Mouse (Mus musculus) embryonic facial prominence, embryonic 13.5 days (tissue): ENCODE measurements at regions not wholly inside any gene's neighbourhood (a gene's known extent, or its start where the extent isn't known, plus 50 kb on each side); places are given as distances from the start of the nearest gene placed in this dataset.

Experiments
- ATAC-seq: fragments of 200-750 bp; cut with Nextera tagmentation; 2 replicates; pipeline ENCODE4 v1.8.0; 2017; ENCODE audit warnings: low read depth; ENCODE audit not compliant: insufficient number of reproducible peaks, insufficient read depth, low FRiP score, low TSS enrichment
- H3K27ac ChIP-seq: fragments of 300-500 bp; sonication (generic); 2 replicates; pipeline ENCODE4 v1.5.1; 2015; ENCODE audit warnings: moderate library complexity, mild to moderate bottlenecking, inconsistent platforms
- H3K27me3 ChIP-seq: fragments of 300-500 bp; sonication (generic); 2 replicates; pipeline ENCODE4 v1.6.1; 2015; ENCODE audit warnings: mild to moderate bottlenecking, inconsistent platforms
- H3K36me3 ChIP-seq: fragments of 300-500 bp; sonication (generic); 2 replicates; pipeline ENCODE4 v1.6.1; 2015; ENCODE audit warnings: mild to moderate bottlenecking, inconsistent platforms
- H3K4me1 ChIP-seq: fragments of 300-500 bp; sonication (generic); 2 replicates; pipeline ENCODE4 v1.6.1; 2015; ENCODE audit warnings: inconsistent platforms
- H3K4me2 ChIP-seq: fragments of 300-500 bp; sonication (generic); 2 replicates; pipeline ENCODE4 v1.6.1; 2015; ENCODE audit warnings: moderate library complexity, mild to moderate bottlenecking, inconsistent platforms
- H3K4me3 ChIP-seq: fragments of 300-500 bp; sonication (generic); 2 replicates; pipeline ENCODE4 v1.5.1; 2015; ENCODE audit warnings: mild to moderate bottlenecking, inconsistent platforms
- H3K9ac ChIP-seq: fragments of 300-500 bp; sonication (generic); 2 replicates; pipeline ENCODE4 v1.6.1; 2015; ENCODE audit warnings: mild to moderate bottlenecking, inconsistent platforms
- H3K9me3 ChIP-seq: fragments of 300-500 bp; sonication (generic); 2 replicates; pipeline ENCODE4 v1.6.1; 2016; ENCODE audit warnings: inconsistent platforms
- WGBS: fragments of 180-500 bp; shearing (Covaris S2); methylation state at CpG from one replicate; pipeline ENCODE4 v1.1.7; 2015; ENCODE audit warnings: mixed read lengths; 5-methylcytosine and 5-hydroxymethylcytosine counted together

- no peak overlapping the region for H3K4me3 ChIP-seq
- ATAC-seq: no peak
- 36% methylated on average over 3 of the region's 3 CpGs for WGBS
- H3K36me3 ChIP-seq: no peaks in the 10 kb centered on the region
- no peak overlapping the region for H3K9ac ChIP-seq
- peak overlapping the region; percentile 16; the same call in 1 of the 2 replicates for H3K4me2 ChIP-seq
- peaks cover 9% of the 10 kb centered on the region; the same call in 1 of the 2 replicates for H3K27me3 ChIP-seq
- H3K9me3 ChIP-seq: no peaks in the 10 kb centered on the region
- H3K4me1 ChIP-seq: peaks cover 25% of the 10 kb centered on the region
- H3K27ac ChIP-seq: no peak overlapping the region
These were observed 105.1 kb downstream of the Mtx2 start for GRCm38 (mm10) chr2:74930702-74931101.

DNA sequence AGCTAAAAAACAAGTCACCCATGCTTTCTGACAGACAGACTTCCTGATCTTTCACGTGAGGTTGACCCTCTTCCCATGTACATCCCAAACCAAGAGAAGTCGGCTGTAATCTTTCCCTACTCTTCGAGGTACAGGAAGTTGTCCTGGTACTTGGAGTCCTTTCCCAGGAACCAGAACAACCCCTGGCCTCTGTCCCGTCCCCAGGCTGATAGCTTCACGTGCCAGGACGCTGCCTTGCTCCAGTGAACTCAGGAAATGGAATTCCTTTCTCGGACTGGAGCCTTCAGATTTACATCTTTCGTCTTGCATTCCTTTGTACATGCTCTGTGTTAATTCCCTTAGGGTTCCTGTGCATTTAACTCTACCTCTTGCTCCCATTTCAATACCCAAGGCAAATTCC is 107.6 kb downstream of the Mtx2 start:
- 20% methylated on average over 8 of the region's 8 CpGs for WGBS

GRCm38 (mm10) chr2:74933771-74934170 is 108.2 kb downstream of the Mtx2 start:
- peaks cover 9% of the 10 kb centered on the region; the same call in 1 of the 2 replicates for H3K27me3 ChIP-seq
- H3K9me3 ChIP-seq: no peaks in the 10 kb centered on the region
- H3K36me3 ChIP-seq: no peaks in the 10 kb centered on the region
- peaks cover 23% of the 10 kb centered on the region for H3K4me1 ChIP-seq
- H3K9ac ChIP-seq: no peak overlapping the region
- 71% methylated on average over 1 of the region's 1 CpGs for WGBS
- no peak overlapping the region for H3K27ac ChIP-seq
- H3K4me3 ChIP-seq: no peak overlapping the region
- H3K4me2 ChIP-seq: no peak overlapping the region
- ATAC-seq: no peak

More for the DNA sequence above, 107.6 kb downstream of the Mtx2 start:
- no peak overlapping the region for H3K9ac ChIP-seq
- no peaks in the 10 kb centered on the region for H3K9me3 ChIP-seq
- H3K27me3 ChIP-seq: peaks cover 9% of the 10 kb centered on the region; the same call in 1 of the 2 replicates
- no peak overlapping the region for H3K4me2 ChIP-seq
- H3K4me3 ChIP-seq: no peak overlapping the region
- no peaks in the 10 kb centered on the region for H3K36me3 ChIP-seq
- H3K27ac ChIP-seq: no peak overlapping the region
- peaks cover 25% of the 10 kb centered on the region for H3K4me1 ChIP-seq
- ATAC-seq: no peak

DNA sequence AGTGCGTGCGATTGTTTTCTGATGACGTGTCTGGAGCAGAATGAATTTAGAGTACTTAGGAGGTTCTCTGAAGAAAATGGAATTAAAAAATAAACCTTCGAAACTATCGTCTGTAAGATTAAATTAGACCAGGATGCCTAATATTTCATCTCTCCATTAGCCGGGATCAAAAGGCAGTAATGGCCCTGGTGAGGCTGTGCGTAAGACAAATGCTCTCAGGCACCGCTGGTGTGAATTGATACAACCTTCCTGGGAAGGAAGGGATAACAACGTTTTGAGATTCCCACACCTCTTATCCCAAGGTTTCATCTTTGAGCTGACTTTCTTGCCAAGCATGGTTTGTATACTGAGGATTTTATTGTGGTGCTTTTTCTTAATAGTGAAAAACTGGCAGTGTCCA is 113.1 kb downstream of the Mtx2 start:
- no peak for ATAC-seq
- H3K9me3 ChIP-seq: no peaks in the 10 kb centered on the region
- WGBS: 80% methylated on average over 9 of the region's 9 CpGs
- no peaks in the 10 kb centered on the region for H3K36me3 ChIP-seq
- H3K27me3 ChIP-seq: peaks cover 7% of the 10 kb centered on the region; the same call in 1 of the 2 replicates
- H3K4me1 ChIP-seq: no peaks in the 10 kb centered on the region
- H3K9ac ChIP-seq: no peak overlapping the region
- H3K4me2 ChIP-seq: no peak overlapping the region
- H3K27ac ChIP-seq: no peak overlapping the region
- no peak overlapping the region for H3K4me3 ChIP-seq

DNA sequence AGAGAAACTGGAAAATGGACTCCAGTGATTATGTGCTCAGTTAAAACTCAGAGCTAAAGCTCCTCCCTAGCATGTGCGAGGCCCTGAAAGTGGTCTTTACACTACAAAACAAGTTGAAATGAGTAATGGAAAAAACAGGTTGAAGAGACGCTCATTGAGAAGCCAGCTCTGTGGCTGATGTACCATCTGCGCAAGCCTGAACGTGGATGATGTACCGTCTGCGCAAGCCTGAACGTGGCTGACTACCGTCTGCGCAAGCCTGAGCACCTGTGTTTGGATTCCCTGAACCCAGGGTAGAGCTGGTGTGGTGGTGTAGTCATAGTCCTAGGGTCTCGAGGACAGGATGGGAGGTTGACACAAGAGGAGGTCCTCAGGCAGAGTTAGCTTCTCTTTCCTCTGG is 116.4 kb downstream of the Mtx2 start:
- Histone ChIP-seq H3K4me3 (no peak overlapping the region), H3K36me3 (no peaks in the 10 kb centered on the region), H3K27me3 (peaks cover 7% of the 10 kb centered on the region; the same call in 1 of the 2 replicates), H3K4me1 (no peaks in the 10 kb centered on the region), H3K4me2 (no peak overlapping the region), H3K9ac (no peak overlapping the region), H3K9me3 (no peaks in the 10 kb centered on the region), H3K27ac (no peak overlapping the region)
- WGBS: 89% methylated on average over 10 of the region's 10 CpGs
- no peak for ATAC-seq

DNA sequence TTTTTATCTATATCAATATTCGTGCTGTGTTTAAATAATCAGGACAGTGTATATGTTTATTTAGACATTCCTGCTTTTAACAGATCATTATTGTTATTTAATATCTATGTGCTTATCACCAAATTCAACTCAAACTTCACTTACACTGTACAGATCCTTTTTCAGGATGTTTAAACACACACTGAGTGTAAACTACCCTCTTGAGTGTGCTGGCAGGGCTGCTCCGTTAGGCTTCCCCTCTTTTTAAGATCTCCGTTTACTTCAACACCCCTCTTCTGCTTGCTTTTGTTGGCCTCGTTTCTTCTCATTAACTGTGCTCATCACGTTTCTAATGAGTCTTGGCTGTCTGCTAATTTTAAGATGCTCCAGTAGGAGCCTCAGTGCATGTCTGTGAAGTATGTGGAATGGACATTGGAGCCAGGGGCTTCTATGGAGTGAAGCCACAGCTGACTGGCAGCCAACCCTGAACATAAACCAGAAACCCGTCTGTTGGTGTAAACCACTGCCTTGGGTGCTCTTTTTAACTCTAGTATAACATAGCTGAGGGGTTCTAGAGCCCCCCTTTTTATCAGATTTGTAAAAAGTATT is 117.1 kb downstream of the Mtx2 start:
- 63% methylated on average over 6 of the region's 6 CpGs for WGBS
- ATAC-seq: no peak

DNA sequence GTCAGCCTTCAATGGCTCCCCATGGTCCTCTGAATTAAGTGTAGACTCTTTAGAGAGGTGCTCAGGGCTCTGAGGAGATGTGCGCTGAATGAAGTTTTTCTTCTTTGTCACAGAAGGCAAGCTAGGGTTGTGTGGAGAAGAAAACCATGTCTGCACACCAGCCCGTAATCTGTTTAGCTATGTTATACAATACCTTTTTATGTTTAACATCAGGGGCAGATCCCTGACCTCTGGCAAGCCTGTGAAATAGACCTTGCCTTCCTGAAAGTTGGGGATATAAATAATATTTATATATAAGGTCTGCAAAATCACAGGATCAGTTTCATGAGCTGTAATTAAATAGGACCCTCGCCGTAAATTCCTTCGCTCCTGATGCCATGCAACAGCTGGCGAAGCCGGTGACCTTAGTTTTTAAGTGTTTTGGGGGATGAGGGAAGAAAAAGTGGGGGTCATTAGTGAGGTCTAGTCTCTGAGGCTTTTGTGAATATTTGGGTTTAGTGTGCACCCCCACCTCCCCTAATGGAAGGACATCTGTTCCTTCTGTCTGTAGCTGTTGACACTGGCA is 119.7 kb downstream of the Mtx2 start:
- WGBS: 69% methylated on average over 7 of the region's 7 CpGs
- H3K36me3 ChIP-seq: no peaks in the 10 kb centered on the region
- H3K9me3 ChIP-seq: no peaks in the 10 kb centered on the region
- no peak overlapping the region for H3K4me3 ChIP-seq
- peaks cover 7% of the 10 kb centered on the region for H3K27me3 ChIP-seq
- H3K4me1 ChIP-seq: no peaks in the 10 kb centered on the region
- H3K27ac ChIP-seq: no peak overlapping the region
- no peak overlapping the region for H3K4me2 ChIP-seq
- H3K9ac ChIP-seq: no peak overlapping the region
- ATAC-seq: no peak

More for the DNA sequence above, 117.1 kb downstream of the Mtx2 start:
- no peak overlapping the region for H3K9ac ChIP-seq
- H3K36me3 ChIP-seq: no peaks in the 10 kb centered on the region
- H3K4me2 ChIP-seq: no peak overlapping the region
- no peak overlapping the region for H3K4me3 ChIP-seq
- no peaks in the 10 kb centered on the region for H3K4me1 ChIP-seq
- no peak overlapping the region for H3K27ac ChIP-seq
- peaks cover 7% of the 10 kb centered on the region for H3K27me3 ChIP-seq
- H3K9me3 ChIP-seq: no peaks in the 10 kb centered on the region

DNA sequence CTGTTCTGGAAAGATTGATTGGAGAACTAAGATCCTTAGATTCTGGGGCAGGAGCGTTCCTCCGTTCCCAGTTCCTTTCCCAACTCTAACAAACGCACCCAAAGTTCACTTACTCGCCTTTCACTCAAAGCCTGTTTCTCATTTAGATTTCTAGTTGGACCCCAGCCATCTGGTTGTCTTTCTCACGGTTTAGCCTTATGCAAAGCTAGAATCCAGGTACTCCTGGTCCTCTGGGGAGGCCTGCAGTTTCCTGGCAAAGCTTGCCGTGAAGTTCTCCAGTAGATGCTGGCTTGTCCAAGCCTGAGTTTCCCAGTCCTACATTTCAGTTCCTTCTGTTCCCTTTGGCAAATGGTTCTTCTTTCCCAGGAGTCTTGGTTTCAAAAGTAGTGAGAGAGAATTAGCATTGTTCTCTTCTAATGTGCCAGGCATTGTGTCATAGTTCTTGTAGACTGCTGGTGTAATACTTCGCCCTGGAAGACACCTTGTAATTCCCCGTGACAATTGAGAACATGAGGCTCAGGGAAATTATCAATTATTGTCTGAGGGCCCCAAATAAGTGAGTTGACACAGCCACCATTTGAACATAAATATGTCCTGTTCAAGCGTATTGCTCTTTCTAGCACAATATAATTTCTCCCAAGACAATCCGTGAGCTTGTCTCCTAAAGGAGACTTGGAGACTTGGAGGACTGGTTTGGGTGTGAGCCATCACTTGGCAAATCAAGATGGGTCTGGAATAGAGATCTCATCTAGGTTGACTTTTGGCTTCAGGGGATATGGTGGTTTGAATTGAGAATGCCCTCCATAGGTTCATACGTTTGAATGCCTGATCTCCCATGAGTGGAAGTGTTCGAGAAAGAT is 126.0 kb downstream of the Mtx2 start:
- ATAC-seq: no peak

DNA sequence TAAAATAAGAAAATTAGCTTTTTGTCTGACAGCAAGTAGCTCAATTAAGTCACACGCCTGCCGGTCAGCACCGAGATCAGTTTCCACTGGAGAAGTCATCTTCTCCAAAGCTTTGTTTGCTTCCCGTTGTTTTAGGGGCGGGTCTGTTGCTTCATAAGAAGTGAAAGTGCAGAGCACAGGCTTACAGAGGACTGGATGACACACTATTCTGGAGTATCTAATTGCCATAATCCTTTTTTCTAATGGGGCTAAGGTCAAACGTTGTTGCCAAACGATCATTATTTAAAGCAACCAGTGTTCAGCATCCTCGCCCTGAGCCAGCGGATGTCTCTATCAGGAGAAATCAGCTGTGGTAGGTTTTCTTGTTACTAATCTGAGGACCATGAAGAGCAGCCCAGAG is 128.5 kb downstream of the Mtx2 start:
- peaks cover 4% of the 10 kb centered on the region for H3K4me1 ChIP-seq
- no peak overlapping the region for H3K9ac ChIP-seq
- H3K27ac ChIP-seq: no peak overlapping the region
- H3K36me3 ChIP-seq: no peaks in the 10 kb centered on the region
- no peaks in the 10 kb centered on the region for H3K9me3 ChIP-seq
- 67% methylated on average over 9 of the region's 9 CpGs for WGBS
- no peak overlapping the region for H3K4me2 ChIP-seq
- no peaks in the 10 kb centered on the region for H3K27me3 ChIP-seq
- no peak for ATAC-seq
- H3K4me3 ChIP-seq: no peak overlapping the region

More for the DNA sequence above, 126.0 kb downstream of the Mtx2 start:
- no peak overlapping the region for H3K27ac ChIP-seq
- H3K36me3 ChIP-seq: no peaks in the 10 kb centered on the region
- no peaks in the 10 kb centered on the region; the same call in 1 of the 2 replicates for H3K27me3 ChIP-seq
- 61% methylated on average over 12 of the region's 12 CpGs for WGBS
- no peak overlapping the region for H3K9ac ChIP-seq
- peaks cover 4% of the 10 kb centered on the region for H3K4me1 ChIP-seq
- no peak overlapping the region for H3K4me3 ChIP-seq
- H3K9me3 ChIP-seq: no peaks in the 10 kb centered on the region
- no peak overlapping the region for H3K4me2 ChIP-seq

GRCm38 (mm10) chr2:74955281-74956128 is 129.9 kb downstream of the Mtx2 start:
- ATAC-seq: no peak
- Histone ChIP-seq H3K36me3 (no peaks in the 10 kb centered on the region), H3K9me3 (no peaks in the 10 kb centered on the region), H3K27ac (no peak overlapping the region), H3K9ac (no peak overlapping the region), H3K4me1 (peaks cover 4% of the 10 kb centered on the region), H3K4me2 (no peak overlapping the region), H3K4me3 (no peak overlapping the region), H3K27me3 (no peaks in the 10 kb centered on the region)
- WGBS: 81% methylated on average over 4 of the region's 4 CpGs

- ATAC-seq: no peak
- H3K27ac ChIP-seq: no peak overlapping the region
- WGBS: 95% methylated on average over 1 of the region's 1 CpGs
- no peaks in the 10 kb centered on the region for H3K9me3 ChIP-seq
- H3K4me2 ChIP-seq: no peak overlapping the region
- peaks cover 4% of the 10 kb centered on the region for H3K4me1 ChIP-seq
- H3K4me3 ChIP-seq: no peak overlapping the region
- no peak overlapping the region for H3K9ac ChIP-seq
- no peaks in the 10 kb centered on the region for H3K36me3 ChIP-seq
- no peaks in the 10 kb centered on the region for H3K27me3 ChIP-seq
These were observed 130.5 kb downstream of the Mtx2 start for GRCm38 (mm10) chr2:74956129-74956450.
